Comparison of ENCODE assay signal across 16 mouse cellular contexts in the genomic region with DNA sequence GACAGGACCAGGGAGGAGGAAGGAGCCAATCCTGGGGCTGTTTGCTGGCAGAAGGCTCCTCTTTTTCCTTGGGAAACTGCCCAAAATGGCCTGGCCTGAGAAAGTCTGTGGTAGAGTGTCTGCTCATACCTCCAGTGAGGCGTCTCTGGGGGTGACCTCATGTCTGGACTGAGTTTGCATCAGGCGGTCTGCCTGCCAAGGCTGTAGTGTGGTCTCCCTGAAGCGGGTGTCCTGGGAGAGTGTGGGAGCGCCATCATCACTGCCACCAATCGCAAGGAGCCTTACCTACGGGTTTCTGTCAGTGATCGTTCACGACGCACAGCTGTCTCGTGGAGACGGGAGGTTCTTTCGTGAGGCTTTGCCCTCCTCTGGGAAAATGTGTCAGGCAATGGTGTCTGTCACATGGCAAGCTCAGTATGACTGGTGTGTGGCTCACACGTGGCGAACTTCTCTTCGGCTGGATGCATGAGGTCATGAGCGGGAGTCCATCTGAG. TPM values are rescaled to one million over a fixed set of nuclear protein-coding genes. Genes with fewer than 3 reads are reported as not detected.
DNase-seq lines count a peak whose midpoint lies in the region; ATAC-seq and TF ChIP-seq lines count a peak whose summit lies in the region.
"Had no signal": no experiment of that assay in that cellular context is flagged by ENCODE, and none has a peak within 500 bp of the region (broad histone marks: within the 10 kb centered on the region; RNA-seq: fewer than 3 reads in every experiment).

No protein-coding gene starts in this region.

- H3K9me3 ChIP-seq in heart, embryonic 10.5 days = no peaks in the 10 kb centered on the region
- H3K9me3 ChIP-seq in lung, postnatal 0 days (ENCODE audit: low read length) = no peaks in the 10 kb centered on the region
- H3K9me3 ChIP-seq: embryonic facial prominence, embryonic 12.5 days; hindbrain, embryonic 15.5 days; liver, embryonic 15.5 days had no signal

- DNase-seq in heart, adult 18-20 months = peak; percentile 74 to 82
- no peak for DNase-seq in heart, embryonic 10.5 days (ENCODE audit: low spot score)
- peak; percentile 58 for DNase-seq in Muller cell, postnatal 12 days (ENCODE audit: inconsistent ontology term)
- DNase-seq in gastrocnemius, postnatal 36 days = peak; percentile 62 to 66
- peak; percentile 51 for DNase-seq in lung, postnatal 0 days (ENCODE audit: low spot score)
- no peak for DNase-seq in kidney, postnatal 14 days
- no peak for DNase-seq in adrenal gland, adult 8-10 months
- DNase-seq in kidney, adult 18-20 months = no peak
- DNase-seq: cerebellum, adult 9-10 months; forebrain, postnatal 0 days; right cerebral cortex, postnatal 4 days had no signal

- TF ChIP-seq CTCF in lung, postnatal 0 days (IDR thresholded peaks at IDR 0.05) = no peak

- intact Hi-C loops in gastrocnemius, postnatal 36 days (cut with DNase I) = no loop called here

- no peak overlapping the region for H3K4me2 ChIP-seq in lung, postnatal 0 days (replicated peaks; ENCODE audit: low read depth, low read length)
- H3K4me2 ChIP-seq: embryonic facial prominence, embryonic 12.5 days; hindbrain, embryonic 15.5 days; liver, embryonic 15.5 days had no signal

- no peak overlapping the region for H3K27ac ChIP-seq in heart, embryonic 10.5 days
- peak overlapping the region; percentile 69 for H3K27ac ChIP-seq in lung, postnatal 0 days (ENCODE audit: low read length)
- H3K27ac ChIP-seq: embryonic facial prominence, embryonic 12.5 days; hindbrain, embryonic 15.5 days; kidney, postnatal 0 days; liver, embryonic 15.5 days had no signal

- H3K4me3 ChIP-seq in heart, embryonic 10.5 days = no peak overlapping the region
- no peak overlapping the region for H3K4me3 ChIP-seq in lung, postnatal 0 days (ENCODE audit: low read depth, low read length)
- H3K4me3 ChIP-seq: embryonic facial prominence, embryonic 12.5 days; hindbrain, embryonic 15.5 days; liver, embryonic 15.5 days had no signal

- no peak for TF ChIP-seq EP300 in lung, postnatal 0 days (IDR thresholded peaks at IDR 0.05)

- no peaks in the 10 kb centered on the region for H3K36me3 ChIP-seq in heart, embryonic 10.5 days
- no peaks in the 10 kb centered on the region for H3K36me3 ChIP-seq in lung, postnatal 0 days (ENCODE audit: insufficient read depth, low read length)
- H3K36me3 ChIP-seq: embryonic facial prominence, embryonic 12.5 days; hindbrain, embryonic 15.5 days; liver, embryonic 15.5 days had no signal

- H3K9ac ChIP-seq in lung, postnatal 0 days (replicated peaks; ENCODE audit: low read depth) = no peak overlapping the region
- H3K9ac ChIP-seq: embryonic facial prominence, embryonic 12.5 days; forebrain, postnatal 0 days; hindbrain, embryonic 15.5 days; liver, embryonic 15.5 days had no signal

- WGBS in heart, embryonic 10.5 days = 85% methylated on average over 16 of the region's 16 CpGs
- WGBS in lung, postnatal 0 days = 83% methylated on average over 16 of the region's 16 CpGs

- H3K27me3 ChIP-seq in heart, embryonic 10.5 days (ENCODE audit: insufficient read depth, poor library complexity, severe bottlenecking) = peaks cover 68% of the 10 kb centered on the region
- H3K27me3 ChIP-seq in lung, postnatal 0 days (replicated peaks; ENCODE audit: insufficient read depth, low read length) = peaks cover 5% of the 10 kb centered on the region; the same call in 1 of the 2 replicates
- H3K27me3 ChIP-seq: hindbrain, embryonic 15.5 days had no signal

- peaks cover 39% of the 10 kb centered on the region for H3K4me1 ChIP-seq in heart, embryonic 10.5 days
- H3K4me1 ChIP-seq in lung, postnatal 0 days (ENCODE audit: insufficient read depth, low read depth, low read length) = peaks cover 4% of the 10 kb centered on the region; the same call in 1 of the 2 replicates

- ATAC-seq in lung, postnatal 0 days = peak; percentile 45
- ATAC-seq: forebrain, postnatal 0 days; midbrain, embryonic 16.5 days had no signal

RNA-seq across cellular contexts. Expression of a gene that starts 2.3 kb away (rescaled TPM):
- 1 to 10 TPM; 1.3 to 2.1 TPM for total RNA-seq in heart, adult 18-20 months (2021)
- 0.28 and 0.64 TPM in 2 replicates for polyA plus RNA-seq in heart, embryonic 10.5 days (2016; fragmentation: Nextera tagmentation; extraction: Ambion mirVana)
- total RNA-seq in gastrocnemius, postnatal 36 days (2021) = 1 to 10 TPM in 1 of 2 experiments, under 1 TPM in 1; 0.74 to 1.3 TPM
- polyA plus RNA-seq in lung, postnatal 0 days (2015; fragmentation: Nextera tagmentation; extraction: Ambion mirVana) = 0.35 and 0.57 TPM in 2 replicates
- total RNA-seq in adrenal gland, adult 8-10 months (2022) = 1 to 10 TPM in 3 of 4 experiments, under 1 TPM in 1; 0.81 to 1.9 (median 1.5) TPM

RNA-seq across cellular contexts. Expression of a gene that starts 25.8 kb away (rescaled TPM):
- total RNA-seq in heart, adult 18-20 months (2021) = under 1 TPM; 0.45 to 0.95 TPM
- polyA plus RNA-seq in heart, embryonic 10.5 days (2016; fragmentation: Nextera tagmentation; extraction: Ambion mirVana) = 4.4 and 5.9 TPM in 2 replicates
- under 1 TPM in 1 of 2 experiments, not detected in 1; 0.26 TPM for total RNA-seq in gastrocnemius, postnatal 36 days (2021)
- polyA plus RNA-seq in lung, postnatal 0 days (2015; fragmentation: Nextera tagmentation; extraction: Ambion mirVana) = 1.0 and 1.3 TPM in 2 replicates
- 1 to 10 TPM; 2.1 to 7.3 (median 4.7) TPM for total RNA-seq in adrenal gland, adult 8-10 months (2022)

RNA-seq across cellular contexts. Expression of a gene that starts 33.2 kb away (rescaled TPM):
- total RNA-seq in heart, adult 18-20 months (2021) = 10 to 100 TPM; 38.5 to 42.5 TPM
- 5.7 and 6.7 TPM in 2 replicates for polyA plus RNA-seq in heart, embryonic 10.5 days (2016; fragmentation: Nextera tagmentation; extraction: Ambion mirVana)
- 10 to 100 TPM; 24.0 to 26.5 TPM for total RNA-seq in gastrocnemius, postnatal 36 days (2021)
- 4.1 and 4.5 TPM in 2 replicates for polyA plus RNA-seq in lung, postnatal 0 days (2015; fragmentation: Nextera tagmentation; extraction: Ambion mirVana)
- 10 to 100 TPM; 24.6 to 36.3 (median 29.0) TPM for total RNA-seq in adrenal gland, adult 8-10 months (2022)

Comparison
In these comparisons a context has a peak if more than half of its experiments do, and no peak if none do; other contexts are left out.
1. DNase-seq: peak in heart, adult 18-20 months (2 of 2), Muller cell, postnatal 12 days (single experiment), gastrocnemius, postnatal 36 days (2 of 2) and lung, postnatal 0 days (single experiment); none in heart, embryonic 10.5 days (single experiment), kidney, postnatal 14 days (single experiment), adrenal gland, adult 8-10 months (single experiment) and kidney, adult 18-20 months (single experiment).